Mouse (Mus musculus) testis, adult 2 months (tissue): ENCODE measurements around the gene 6430548M08Rik. TPM values are rescaled to one million over a fixed set of nuclear protein-coding genes. Genes with fewer than 3 reads are reported as not detected.

Experiments
- H3K27ac ChIP-seq: fragments of 200-500 bp; 2 replicates; pipeline ENCODE4 v1.5.1; 2012; ENCODE audit warnings: low read depth, low read length; ENCODE audit not compliant: control insufficient read depth, insufficient read depth
- H3K27me3 ChIP-seq: fragments of 200-500 bp; 2 replicates; pipeline ENCODE4 v1.6.1; 2012; ENCODE audit warnings: mild to moderate bottlenecking, low read length, moderate library complexity; ENCODE audit not compliant: control insufficient read depth, insufficient read depth
- H3K36me3 ChIP-seq: fragments of 200-500 bp; 2 replicates; pipeline ENCODE4 v1.6.1; 2012; ENCODE audit warnings: mild to moderate bottlenecking, low read length; ENCODE audit not compliant: control insufficient read depth, insufficient read depth
- H3K4me1 ChIP-seq: fragments of 200-500 bp; 2 replicates; pipeline ENCODE4 v1.6.1; 2012; ENCODE audit warnings: low read length; ENCODE audit not compliant: control insufficient read depth, insufficient read depth
- H3K4me3 ChIP-seq: fragments of 200-500 bp; 2 replicates; pipeline ENCODE4 v1.5.1; 2012; ENCODE audit warnings: low read depth, mild to moderate bottlenecking, low read length, moderate library complexity, mixed read lengths; ENCODE audit not compliant: control insufficient read depth
- CTCF ChIP-seq: fragments of 200-500 bp; IDR thresholded peaks from 2 replicates; pipeline ENCODE4 v1.5.1; 2012; ENCODE audit warnings: low read depth, mild to moderate bottlenecking, inconsistent platforms, low read length, moderate library complexity; ENCODE audit not compliant: control insufficient read depth, insufficient read depth, insufficient replicate concordance
- POLR2A ChIP-seq: fragments of 200-500 bp; IDR thresholded peaks from 2 replicates; pipeline ENCODE4 v1.6.1; 2012; ENCODE audit warnings: low read depth, mild to moderate bottlenecking, inconsistent platforms, low read length, moderate library complexity; ENCODE audit not compliant: control insufficient read depth
- polyA plus RNA-seq: library from polyadenylated mRNA; depleted of rRNA; stranded (reverse); fragments of >200 nt; gene quantifications from 2 replicates; pipeline ENCODE4 v1.2.3, GENCODE M21; 2012

6430548M08Rik gene
- polyA plus RNA-seq, 1 experiment = 19.8 TPM

DNA sequence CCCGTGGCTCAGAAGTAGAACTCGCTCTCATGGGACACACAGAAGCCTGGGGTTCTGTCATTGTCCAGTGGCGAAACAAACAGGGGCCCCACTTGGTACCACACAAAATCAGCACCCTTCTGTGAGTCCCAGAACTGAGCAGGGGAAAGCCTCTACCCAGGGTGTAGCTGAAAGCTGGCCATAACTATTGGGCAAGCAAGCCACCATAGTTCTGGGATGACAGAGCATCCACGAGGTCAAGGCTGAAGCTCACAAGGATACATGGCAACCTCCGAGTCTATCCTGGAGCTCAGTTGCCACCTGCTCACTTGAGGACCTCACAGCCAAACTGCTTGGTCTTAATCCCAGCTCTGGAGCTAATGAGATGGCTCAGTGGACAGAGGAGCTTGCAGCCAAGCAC is 67.3 kb downstream of the 6430548M08Rik start:
- Histone ChIP-seq H3K4me1 (peaks cover 21% of the 10 kb centered on the region), H3K27me3 (no peaks in the 10 kb centered on the region), H3K4me3 (no peak overlapping the region), H3K36me3 (no peaks in the 10 kb centered on the region), H3K27ac (no peak overlapping the region)
- TF ChIP-seq POLR2A = no peak
- no peak for TF ChIP-seq CTCF

DNA sequence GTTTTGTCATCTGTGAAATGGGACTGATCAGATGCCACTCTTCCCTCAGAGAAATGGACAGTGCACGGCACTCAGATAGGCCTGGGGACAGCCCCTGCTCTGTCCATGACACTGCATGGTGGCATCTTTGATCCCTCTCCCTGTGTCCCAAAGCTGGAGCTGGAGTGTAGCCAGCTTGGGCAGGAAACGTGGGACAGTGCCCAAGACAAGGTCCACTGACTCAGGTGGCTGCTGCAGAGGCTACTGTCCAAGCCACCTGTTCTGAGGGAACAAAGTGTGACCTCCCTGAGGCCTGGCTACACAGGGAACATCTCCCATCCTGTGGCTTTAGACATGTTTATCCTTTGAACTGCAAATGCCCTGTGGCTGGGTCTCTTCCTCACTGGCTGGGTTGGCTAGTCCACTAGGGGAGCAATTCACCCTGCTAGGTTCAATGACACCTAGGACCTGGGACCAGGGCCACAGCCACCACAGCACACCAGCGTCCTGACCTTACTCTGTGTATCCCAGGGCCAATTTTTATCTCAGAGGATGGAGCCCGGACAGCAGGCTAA is 68.0 kb downstream of the 6430548M08Rik start:
- Histone ChIP-seq H3K27ac (no peak overlapping the region), H3K4me3 (no peak overlapping the region), H3K27me3 (no peaks in the 10 kb centered on the region), H3K4me1 (peaks cover 21% of the 10 kb centered on the region), H3K36me3 (no peaks in the 10 kb centered on the region)
- TF ChIP-seq POLR2A (no peak), CTCF (no peak)

DNA sequence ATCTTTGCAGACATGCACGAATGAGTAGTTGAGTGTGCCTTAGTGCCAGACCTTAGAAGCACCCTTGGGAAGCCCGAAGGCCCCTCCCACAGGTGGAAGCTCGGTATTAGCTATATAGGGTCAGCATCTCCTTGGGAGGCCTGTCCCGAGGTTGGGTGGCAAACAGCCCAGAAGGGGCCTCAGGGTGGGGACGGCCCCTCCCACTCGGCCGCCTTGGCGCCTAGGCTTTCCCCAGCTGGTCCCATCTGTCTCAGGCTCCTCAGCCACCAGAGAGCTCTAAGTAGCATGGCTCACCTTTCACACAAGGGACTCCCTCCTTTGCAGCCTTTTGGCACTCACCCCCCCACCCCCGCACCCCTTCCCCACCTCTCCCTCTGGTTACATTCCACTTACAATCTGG is 70.4 kb downstream of the 6430548M08Rik start:
- H3K27me3 ChIP-seq = no peaks in the 10 kb centered on the region
- H3K27ac ChIP-seq = no peak overlapping the region
- no peaks in the 10 kb centered on the region for H3K36me3 ChIP-seq
- H3K4me1 ChIP-seq = peaks cover 7% of the 10 kb centered on the region
- H3K4me3 ChIP-seq = no peak overlapping the region
- TF ChIP-seq POLR2A = no peak
- no peak for TF ChIP-seq CTCF

DNA sequence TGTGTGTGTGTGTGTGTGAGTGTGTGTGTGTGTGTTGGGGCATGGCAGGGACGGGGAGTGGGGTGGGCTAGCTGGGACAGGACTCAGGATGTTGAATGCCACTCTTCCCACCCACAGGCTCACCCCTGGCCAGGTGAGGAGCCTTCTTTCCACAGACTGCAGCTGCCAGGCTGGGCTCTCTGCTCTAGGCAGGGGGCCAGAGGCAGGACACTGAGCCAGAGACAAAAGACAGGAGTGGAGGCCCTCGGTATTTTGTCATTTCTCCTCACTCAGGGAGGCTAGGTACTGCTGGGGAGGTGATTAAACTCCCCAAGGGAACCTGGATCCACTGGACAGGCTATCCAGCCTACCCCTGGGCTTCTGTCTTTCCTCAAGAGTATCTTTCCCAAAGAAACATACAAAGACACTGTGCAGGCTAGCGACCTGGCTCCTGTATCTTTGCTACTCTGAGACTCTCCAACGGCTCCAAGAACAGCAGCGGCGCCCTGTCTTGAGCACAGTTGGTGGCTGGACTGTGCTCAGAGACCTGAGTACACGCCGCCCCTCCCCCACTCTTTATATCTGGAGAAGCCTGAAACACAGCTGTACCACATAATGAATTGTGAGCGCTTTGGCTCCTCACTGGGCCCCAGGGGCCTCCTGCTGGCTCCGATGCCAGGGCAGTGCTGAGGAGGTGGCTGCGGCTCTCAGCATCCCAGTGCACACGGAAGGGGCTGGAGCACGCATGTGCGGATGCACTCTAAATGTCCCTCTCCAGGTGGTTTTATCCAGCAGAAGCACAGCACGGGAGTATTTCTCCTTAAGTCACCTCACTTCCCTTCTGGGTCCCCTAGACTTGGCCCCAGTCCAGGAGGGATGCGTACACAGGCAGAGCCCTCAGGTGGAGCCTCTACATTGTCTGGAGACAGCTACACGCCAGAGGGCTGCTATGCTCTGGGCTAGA is 71.2 kb downstream of the 6430548M08Rik start:
- Histone ChIP-seq H3K27me3 (no peaks in the 10 kb centered on the region), H3K4me3 (no peak overlapping the region), H3K27ac (no peak overlapping the region), H3K36me3 (no peaks in the 10 kb centered on the region), H3K4me1 (peaks cover 7% of the 10 kb centered on the region)
- TF ChIP-seq CTCF (no peak), POLR2A (no peak)

DNA sequence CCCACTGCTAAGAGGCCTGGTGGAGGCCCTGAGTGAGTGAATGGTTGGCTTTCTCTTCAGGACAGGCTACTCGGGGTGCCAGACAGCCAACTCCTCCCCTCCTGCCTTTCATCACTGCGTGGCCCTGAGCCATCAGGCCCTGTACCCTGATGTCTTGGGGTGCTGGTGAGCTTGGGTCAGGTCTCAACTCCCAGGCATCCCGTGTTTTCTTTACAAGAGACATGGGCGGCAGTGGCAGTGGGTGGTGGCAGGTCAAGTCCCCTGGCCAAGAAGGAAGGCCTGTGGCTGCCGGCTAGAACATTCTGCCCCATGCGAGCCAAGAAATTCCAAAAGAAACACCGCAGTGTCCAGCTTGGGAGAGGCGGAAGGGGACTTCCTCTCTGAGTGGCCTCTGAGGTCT is 72.5 kb downstream of the 6430548M08Rik start:
- no peak overlapping the region for H3K4me3 ChIP-seq
- no peak overlapping the region for H3K27ac ChIP-seq
- TF ChIP-seq POLR2A = no peak
- no peak for TF ChIP-seq CTCF
- H3K27me3 ChIP-seq = no peaks in the 10 kb centered on the region
- H3K4me1 ChIP-seq = peaks cover 14% of the 10 kb centered on the region
- H3K36me3 ChIP-seq = no peaks in the 10 kb centered on the region

DNA sequence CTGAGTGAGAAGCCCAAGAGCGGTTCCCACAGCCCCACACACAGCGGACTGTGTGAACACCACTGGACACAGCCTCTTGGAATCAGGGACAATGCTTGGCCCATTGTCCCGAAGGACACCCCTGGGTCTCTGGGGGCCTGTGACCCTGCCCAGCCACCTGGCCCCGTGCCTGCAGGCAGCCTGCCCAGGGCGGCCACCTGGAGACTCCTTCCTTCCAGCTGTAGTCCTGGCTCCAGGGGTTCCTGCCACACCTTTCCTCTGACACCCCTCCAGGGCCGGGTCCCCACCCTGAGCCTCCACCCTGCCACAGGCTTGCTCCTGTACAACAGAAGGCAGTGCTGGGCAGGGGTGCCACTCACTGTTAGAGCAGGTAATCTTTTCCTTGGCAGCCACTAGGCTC is 74.6 kb downstream of the 6430548M08Rik start:
- H3K4me1 ChIP-seq = peaks cover 14% of the 10 kb centered on the region
- H3K4me3 ChIP-seq = no peak overlapping the region
- no peaks in the 10 kb centered on the region for H3K27me3 ChIP-seq
- H3K36me3 ChIP-seq = no peaks in the 10 kb centered on the region
- H3K27ac ChIP-seq = no peak overlapping the region
- TF ChIP-seq POLR2A = no peak
- no peak for TF ChIP-seq CTCF

DNA sequence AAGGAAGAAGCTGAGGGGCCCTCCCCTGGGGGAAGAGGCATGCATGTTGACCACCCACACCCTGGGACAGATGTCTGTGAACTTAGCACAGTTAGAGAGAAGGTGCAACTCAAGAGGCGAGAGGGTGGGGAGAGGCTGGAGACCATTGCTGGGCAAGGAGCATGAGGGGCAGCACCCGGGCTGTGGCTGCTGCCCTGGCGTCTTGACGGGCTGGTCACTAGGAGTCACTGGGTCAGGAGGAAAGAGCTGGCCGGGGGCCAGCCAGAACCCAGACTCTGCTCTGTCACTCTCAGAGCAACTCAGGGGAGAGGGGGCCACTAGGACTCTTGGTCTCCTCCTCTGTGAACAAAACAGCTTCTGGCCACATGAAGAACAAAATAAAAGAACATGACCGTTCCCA is 75.5 kb downstream of the 6430548M08Rik start:
- Histone ChIP-seq H3K4me3 (no peak overlapping the region), H3K27ac (no peak overlapping the region), H3K27me3 (no peaks in the 10 kb centered on the region), H3K4me1 (peaks cover 14% of the 10 kb centered on the region), H3K36me3 (no peaks in the 10 kb centered on the region)
- TF ChIP-seq CTCF = no peak
- TF ChIP-seq POLR2A = no peak
